Mouse (Mus musculus) hindbrain, embryonic 16.5 days (tissue): Measurements from ENCODE around the gene Gfra1. TPM values are rescaled to one million over a fixed set of nuclear protein-coding genes. Genes with fewer than 3 reads are reported as not detected.

Experiments used
- ATAC-seq: fragments of 200-750 bp; cut with Nextera tagmentation; 2 replicates; pipeline ENCODE4 v1.8.0; 2017; ENCODE audit warnings: moderate TSS enrichment, moderate library complexity
- H3K27ac ChIP-seq: fragments of 300-500 bp; sonication (generic); 2 replicates; pipeline ENCODE4 v1.5.1; 2014; ENCODE audit warnings: low read depth, mild to moderate bottlenecking, control low read depth, low read length, moderate library complexity
- H3K27me3 ChIP-seq: fragments of 300-500 bp; sonication (generic); replicated peaks from 2 replicates; pipeline ENCODE4 v1.6.1; 2014; ENCODE audit warnings: low read length; ENCODE audit not compliant: control insufficient read depth, insufficient read depth
- H3K36me3 ChIP-seq: fragments of 300-500 bp; sonication (generic); 2 replicates; pipeline ENCODE4 v1.6.1; 2014; ENCODE audit warnings: mild to moderate bottlenecking, low read length, moderate library complexity, mixed read lengths; ENCODE audit not compliant: control insufficient read depth, insufficient read depth
- H3K4me1 ChIP-seq: fragments of 300-500 bp; sonication (generic); 2 replicates; pipeline ENCODE4 v1.6.1; 2014; ENCODE audit warnings: low read depth, low read length; ENCODE audit not compliant: control insufficient read depth, insufficient read depth
- H3K4me2 ChIP-seq: fragments of 300-500 bp; sonication (generic); 2 replicates; pipeline ENCODE4 v1.6.1; 2014; ENCODE audit warnings: mild to moderate bottlenecking, low read length, control low read depth, moderate library complexity
- H3K4me3 ChIP-seq: fragments of 300-500 bp; sonication (generic); 2 replicates; pipeline ENCODE4 v1.5.1; 2014; ENCODE audit warnings: mild to moderate bottlenecking, low read length, control low read depth, moderate library complexity
- H3K9ac ChIP-seq: fragments of 300-500 bp; sonication (generic); 2 replicates; pipeline ENCODE4 v1.6.1; 2014; ENCODE audit warnings: low read depth, mild to moderate bottlenecking, control low read depth, low read length, moderate library complexity
- H3K9me3 ChIP-seq: fragments of 300-500 bp; sonication (generic); 2 replicates; pipeline ENCODE4 v1.6.1; 2014; ENCODE audit warnings: mild to moderate bottlenecking, low read length, moderate library complexity; ENCODE audit not compliant: control insufficient read depth
- WGBS: fragments of 180-500 bp; shearing (Covaris S2); extraction: QIAGEN DNeasy Blood & Tissue Kit; methylation state at CpG from one replicate; pipeline ENCODE4 v1.1.7; 2014; 5-methylcytosine and 5-hydroxymethylcytosine counted together
- polyA plus RNA-seq: library from polyadenylated mRNA; unstranded; fragments of >200 nt; fragmentation: Nextera tagmentation; extraction: Ambion mirVana; gene quantifications from 2 replicates; pipeline ENCODE4 v1.2.1, GENCODE M21; 2015

The Gfra1 gene
- polyA plus RNA-seq, 1 experiment from 2014 or later = 38.6 TPM

DNA sequence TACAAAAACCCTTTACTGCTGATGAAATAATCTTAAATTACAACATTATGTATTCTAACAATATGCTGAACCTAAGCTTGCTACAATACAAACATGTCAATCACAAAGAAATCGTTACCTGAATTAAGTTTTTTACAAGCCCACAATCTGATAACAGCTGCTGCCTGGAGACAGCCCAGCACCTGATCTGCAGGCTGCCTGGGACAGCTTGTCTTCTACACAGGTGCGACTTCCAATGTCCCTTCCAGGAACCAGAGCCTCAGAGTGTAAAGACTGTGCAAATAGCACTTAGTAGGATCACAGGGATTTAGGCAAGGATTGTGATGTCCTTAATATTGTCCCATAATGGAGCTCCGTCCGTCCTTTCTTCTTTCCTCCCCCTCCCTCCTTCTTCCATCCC, 204.0 kb downstream of the Gfra1 start:
- no peaks in the 10 kb centered on the region for H3K9me3 ChIP-seq
- H3K27me3 ChIP-seq = no peaks in the 10 kb centered on the region
- no peak overlapping the region for H3K4me3 ChIP-seq
- no peaks in the 10 kb centered on the region for H3K36me3 ChIP-seq
- H3K27ac ChIP-seq = no peak overlapping the region
- no peak for ATAC-seq
- peaks cover 3% of the 10 kb centered on the region; the same call in 1 of the 2 replicates for H3K4me1 ChIP-seq
- 79% methylated on average over 4 of the region's 4 CpGs for WGBS
- no peak overlapping the region for H3K4me2 ChIP-seq
- H3K9ac ChIP-seq = no peak overlapping the region

DNA sequence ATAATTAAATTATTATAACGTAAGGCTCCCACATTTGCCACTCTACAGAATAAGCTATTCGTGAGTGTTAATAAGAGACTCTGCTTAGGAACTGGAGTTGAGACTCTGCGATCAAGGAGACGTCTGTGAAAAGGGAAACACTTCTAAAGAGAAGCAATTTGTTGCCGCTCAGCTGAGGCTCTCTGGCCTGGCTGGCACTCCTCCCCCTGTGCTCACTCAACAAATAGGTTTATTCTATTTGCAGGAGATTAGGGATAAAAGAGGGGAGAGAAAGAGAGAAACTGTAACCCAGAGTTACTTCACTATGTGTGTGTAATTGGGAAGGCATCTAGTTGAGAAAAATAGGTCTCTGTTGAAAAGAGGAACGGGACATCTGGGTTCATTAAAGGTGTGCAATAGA, 204.6 kb downstream of the Gfra1 start:
- Histone ChIP-seq H3K9ac (no peak overlapping the region), H3K36me3 (no peaks in the 10 kb centered on the region), H3K4me2 (no peak overlapping the region), H3K27me3 (no peaks in the 10 kb centered on the region), H3K4me3 (no peak overlapping the region), H3K4me1 (peaks cover 3% of the 10 kb centered on the region; the same call in 1 of the 2 replicates), H3K9me3 (no peaks in the 10 kb centered on the region), H3K27ac (no peak overlapping the region)
- ATAC-seq = no peak
- 50% methylated on average over 6 of the region's 6 CpGs for WGBS

DNA sequence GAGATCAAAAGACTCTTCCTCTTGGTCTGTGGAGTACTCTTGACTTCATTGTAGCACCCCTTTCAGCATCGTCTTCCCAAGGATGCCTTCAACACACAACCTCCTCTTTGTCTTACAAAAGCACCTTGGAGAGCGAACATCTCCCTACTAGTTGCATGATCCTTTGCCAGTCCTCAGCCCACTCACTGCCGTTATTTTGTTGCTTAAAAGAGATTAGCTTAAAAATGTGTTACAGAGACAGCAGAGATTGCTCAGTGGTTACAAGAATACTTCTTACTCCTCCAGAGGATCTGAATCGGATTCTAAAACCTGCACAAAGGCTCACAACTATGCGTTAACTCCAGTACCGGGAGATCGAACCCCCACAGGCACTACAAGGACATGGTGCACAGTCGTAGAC, 205.5 kb downstream of the Gfra1 start:
- ATAC-seq = no peak
- Histone ChIP-seq H3K36me3 (no peaks in the 10 kb centered on the region), H3K9ac (no peak overlapping the region), H3K4me2 (no peak overlapping the region), H3K27me3 (no peaks in the 10 kb centered on the region), H3K9me3 (no peaks in the 10 kb centered on the region), H3K27ac (no peak overlapping the region), H3K4me3 (no peak overlapping the region), H3K4me1 (peaks cover 3% of the 10 kb centered on the region; the same call in 1 of the 2 replicates)
- 90% methylated on average over 8 of the region's 8 CpGs for WGBS

DNA sequence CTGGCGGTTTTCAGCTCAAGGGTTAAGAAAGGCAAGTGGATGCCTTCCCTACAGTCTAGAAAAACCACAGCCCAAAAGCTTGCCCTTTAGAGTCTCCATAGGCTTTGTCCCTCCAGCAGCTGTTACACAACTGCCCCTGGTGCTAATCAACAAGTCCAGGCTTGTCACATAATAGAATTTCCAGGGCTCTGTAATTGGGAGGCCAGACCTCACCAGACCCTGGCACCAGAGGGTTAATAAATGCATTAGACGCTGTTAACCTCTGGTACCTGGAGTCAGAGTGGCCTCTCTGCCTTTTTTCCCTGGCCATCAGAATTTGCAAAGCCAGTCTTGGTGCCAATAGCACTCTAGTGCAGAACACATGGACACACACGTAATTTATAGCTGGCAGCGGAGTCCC, 211.6 kb downstream of the Gfra1 start:
- Histone ChIP-seq H3K9ac (no peak overlapping the region), H3K4me3 (no peak overlapping the region), H3K9me3 (no peaks in the 10 kb centered on the region), H3K27me3 (no peaks in the 10 kb centered on the region), H3K4me1 (peaks cover 7% of the 10 kb centered on the region), H3K27ac (peak overlapping the region; percentile 16; the same call in 1 of the 2 replicates), H3K36me3 (no peaks in the 10 kb centered on the region), H3K4me2 (no peak overlapping the region)
- 71% methylated on average over 4 of the region's 4 CpGs for WGBS
- no peak for ATAC-seq

DNA sequence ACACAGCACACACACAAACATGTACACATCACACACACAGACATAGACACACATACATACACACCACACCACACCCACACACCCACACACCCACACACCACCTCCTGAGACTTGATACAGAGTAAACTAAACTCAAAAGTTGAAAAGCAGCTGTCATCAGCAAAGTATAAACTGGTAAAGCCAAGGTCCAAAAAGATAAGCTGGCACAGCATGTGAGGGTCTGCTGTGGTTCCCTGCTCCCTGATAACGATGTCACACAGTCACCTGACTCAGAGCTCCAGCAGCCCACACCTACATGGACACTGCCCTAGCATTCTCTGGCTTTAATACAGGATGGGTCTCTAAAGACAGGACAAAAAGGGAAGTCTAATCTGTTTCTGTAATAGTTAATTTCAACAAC, 212.1 kb downstream of the Gfra1 start:
- no peaks in the 10 kb centered on the region for H3K27me3 ChIP-seq
- H3K9me3 ChIP-seq = no peaks in the 10 kb centered on the region
- H3K27ac ChIP-seq = no peak overlapping the region
- ATAC-seq = no peak
- peaks cover 7% of the 10 kb centered on the region for H3K4me1 ChIP-seq
- H3K4me3 ChIP-seq = no peak overlapping the region
- no peaks in the 10 kb centered on the region for H3K36me3 ChIP-seq
- H3K4me2 ChIP-seq = no peak overlapping the region
- H3K9ac ChIP-seq = no peak overlapping the region
- WGBS = 82% methylated on average over 1 of the region's 1 CpGs

DNA sequence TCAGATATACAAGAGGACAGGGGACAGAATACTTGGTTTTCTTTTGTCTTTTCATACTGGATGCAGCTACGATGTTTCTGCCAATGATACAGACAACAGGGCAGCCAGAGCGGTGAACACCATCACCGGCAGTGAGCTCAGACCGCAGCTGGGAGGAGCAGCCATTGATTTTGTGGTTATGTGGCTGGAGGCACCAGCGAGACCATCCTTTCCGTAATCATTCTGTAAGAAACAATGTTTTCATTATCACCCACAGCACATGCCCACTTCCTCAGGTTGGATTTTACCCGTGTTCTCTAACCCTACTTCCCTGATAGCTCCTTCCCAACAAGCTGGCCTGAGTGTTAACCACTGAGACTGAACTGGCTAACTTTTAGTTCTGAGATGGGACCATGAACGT, 217.4 kb downstream of the Gfra1 start:
- H3K27ac ChIP-seq = no peak overlapping the region
- no peak overlapping the region for H3K9ac ChIP-seq
- no peaks in the 10 kb centered on the region for H3K27me3 ChIP-seq
- ATAC-seq = no peak
- H3K4me2 ChIP-seq = no peak overlapping the region
- H3K36me3 ChIP-seq = no peaks in the 10 kb centered on the region
- H3K9me3 ChIP-seq = no peaks in the 10 kb centered on the region
- no peak overlapping the region for H3K4me3 ChIP-seq
- no peaks in the 10 kb centered on the region for H3K4me1 ChIP-seq
- WGBS = 69% methylated on average over 8 of the region's 8 CpGs

DNA sequence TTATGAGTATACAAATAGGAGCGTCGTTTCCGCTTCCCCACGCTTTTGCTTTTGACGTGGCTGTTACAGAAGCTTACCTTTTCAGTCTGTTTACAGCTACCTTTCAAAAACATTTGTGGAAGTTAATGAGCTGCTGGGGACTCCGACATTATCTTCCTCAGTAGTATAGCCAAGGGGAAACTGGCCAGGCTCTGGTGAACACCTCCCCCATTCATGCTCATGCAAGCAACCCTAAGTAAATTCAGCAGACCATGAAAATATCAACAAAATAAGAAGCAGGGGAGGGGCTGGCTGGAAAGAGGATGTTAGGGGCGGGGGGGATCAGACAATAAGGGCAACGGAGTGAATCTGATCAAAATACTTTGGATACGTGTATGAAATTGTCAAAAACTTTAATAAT, 228.0 kb downstream of the Gfra1 start:
- Histone ChIP-seq H3K4me3 (no peak overlapping the region), H3K27me3 (no peaks in the 10 kb centered on the region), H3K9ac (no peak overlapping the region), H3K4me1 (peaks cover 8% of the 10 kb centered on the region), H3K36me3 (no peaks in the 10 kb centered on the region), H3K4me2 (no peak overlapping the region), H3K27ac (no peak overlapping the region), H3K9me3 (no peaks in the 10 kb centered on the region)
- 55% methylated on average over 9 of the region's 9 CpGs for WGBS
- no peak for ATAC-seq

DNA sequence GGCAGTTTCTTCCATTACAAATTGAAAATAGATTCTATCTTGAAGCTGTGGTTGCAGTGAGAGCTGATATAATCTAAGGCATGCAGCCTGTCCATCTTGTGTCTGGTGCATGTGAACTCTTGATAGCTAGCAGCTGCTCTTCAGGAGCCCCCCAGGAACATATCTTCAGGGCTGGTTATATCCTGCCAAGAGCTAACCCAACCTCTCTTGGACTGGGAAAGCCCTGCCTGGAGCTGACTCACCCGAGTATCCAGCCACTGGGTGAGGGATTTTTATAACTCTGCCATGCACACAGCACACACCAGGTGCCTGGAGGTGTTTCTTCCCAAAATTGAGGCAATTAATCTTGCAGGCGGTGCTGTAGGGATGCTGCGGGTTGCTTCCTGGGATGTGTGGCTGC, 228.8 kb downstream of the Gfra1 start:
- Histone ChIP-seq H3K27me3 (no peaks in the 10 kb centered on the region), H3K4me2 (no peak overlapping the region), H3K4me1 (peaks cover 8% of the 10 kb centered on the region), H3K9ac (no peak overlapping the region), H3K27ac (no peak overlapping the region; the same call in 1 of the 2 replicates), H3K9me3 (no peaks in the 10 kb centered on the region), H3K36me3 (no peaks in the 10 kb centered on the region), H3K4me3 (no peak overlapping the region)
- ATAC-seq = no peak
- WGBS = 32% methylated on average over 3 of the region's 3 CpGs

DNA sequence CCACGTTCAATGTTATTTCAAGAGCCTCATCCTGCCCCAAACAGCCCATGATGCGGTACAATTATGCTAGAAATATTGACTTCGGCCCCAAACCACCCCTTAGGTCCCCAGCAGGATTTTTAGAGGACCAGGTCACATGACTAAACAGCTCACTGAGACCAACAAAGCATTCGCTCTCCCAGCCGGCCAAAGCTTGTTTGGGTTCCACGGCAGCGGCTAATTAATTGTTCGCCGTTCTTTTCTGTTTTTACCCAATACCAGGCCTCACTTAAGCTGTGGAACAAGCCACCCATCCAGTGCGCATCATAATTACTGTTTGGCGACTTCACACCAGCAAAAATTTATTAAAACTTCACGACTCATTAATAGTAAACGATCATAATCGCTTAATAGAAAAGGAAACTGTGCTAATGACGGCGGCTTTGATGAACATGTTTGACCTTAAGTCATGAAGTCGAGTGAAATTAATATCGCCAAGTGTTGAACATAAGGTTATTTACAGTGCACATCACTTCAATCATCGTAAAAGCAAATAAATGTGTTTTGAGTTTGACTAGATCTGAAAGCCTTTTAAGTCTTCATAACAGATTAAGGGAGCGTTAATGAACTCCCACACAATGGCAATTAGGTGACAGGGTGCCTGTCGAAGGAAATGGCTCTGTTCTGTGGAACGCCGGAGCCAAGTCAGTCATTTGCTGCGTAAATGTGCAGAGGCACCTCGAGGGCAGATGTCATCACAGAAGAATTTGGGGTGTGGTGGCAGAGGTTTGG, 235.5 kb downstream of the Gfra1 start:
- Histone ChIP-seq H3K4me3 (no peak overlapping the region), H3K27me3 (no peaks in the 10 kb centered on the region), H3K27ac (no peak overlapping the region), H3K4me1 (no peaks in the 10 kb centered on the region), H3K4me2 (no peak overlapping the region), H3K9me3 (no peaks in the 10 kb centered on the region), H3K36me3 (no peaks in the 10 kb centered on the region), H3K9ac (no peak overlapping the region)
- no peak for ATAC-seq
- 53% methylated on average over 25 of the region's 25 CpGs for WGBS
